Mouse (Mus musculus): ENCODE data around the gene Zfp383. TPM values are rescaled to one million over a fixed set of nuclear protein-coding genes. Genes with fewer than 3 reads are reported as not detected.
"Not testable (repeated sequence)": the region's sequence is repeated elsewhere in the genome, so short reads cannot be mapped to it uniquely, and the experiment has no call there.

The Zfp383 gene
- polyA plus RNA-seq (2012; rRNA removed), result 0.04 and 0.14 TPM in 2 replicates

GRCm38 (mm10) chr7:29908130-29908950, at the start of gene Zfp383:
TSS of gene Zfp383 (plus strand) at chr7:29908223.
- H3K27ac ChIP-seq (ENCODE audit: insufficient read depth, low read depth, low read length), result peak within 1 kb of the TSS; percentile 48
- under 1% methylated on average over 33 of the region's 33 CpGs for WGBS

GRCm38 (mm10) chr7:29859532-29860517, 48.2 kb upstream of the Zfp383 start, which contains the start of gene Zfp420:
TSS of gene Zfp420 (plus strand) at chr7:29859979.
- no peak within 1 kb of the TSS for H3K27ac ChIP-seq (ENCODE audit: insufficient read depth, low read depth, low read length)
- WGBS, result 3% methylated on average over 32 of the region's 32 CpGs

More at GRCm38 (mm10) chr7:29908130-29908950, at the start of gene Zfp383:
- Histone ChIP-seq H3K36me3 (ENCODE audit: control insufficient read depth, insufficient read depth, low read length) (peaks cover 4% of the 10 kb centered on the region; the same call in 1 of the 2 replicates), H3K27me3 (ENCODE audit: control insufficient read depth, insufficient read depth, low read length) (no peaks in the 10 kb centered on the region), H3K4me3 (ENCODE audit: low read depth, low read length) (peak within 1 kb of the TSS; percentile 76), H3K4me1 (ENCODE audit: control insufficient read depth, insufficient read depth, insufficient read length, low read length) (peaks cover 2% of the 10 kb centered on the region; the same call in 1 of the 2 replicates)
- TF ChIP-seq CTCF (IDR thresholded peaks at IDR 0.05; ENCODE audit: extremely low read depth, insufficient read length, insufficient replicate concordance, low read depth, low read length) (no peak), POLR2A (IDR thresholded peaks at IDR 0.05; ENCODE audit: low read depth, low read length) (0 out of 2 replicates have a peak, but pooled peaks have one; percentile 11)

GRCm38 (mm10) chr7:29861660-29862059, 46.4 kb upstream of the Zfp383 start:
- no peak overlapping the region for H3K4me3 ChIP-seq (ENCODE audit: low read depth, low read length)
- WGBS, result 95% methylated on average over 7 of the region's 7 CpGs
- no peak overlapping the region for H3K27ac ChIP-seq (ENCODE audit: insufficient read depth, low read depth, low read length)
- TF ChIP-seq POLR2A (IDR thresholded peaks at IDR 0.05; ENCODE audit: low read depth, low read length), result no peak
- no peak for TF ChIP-seq CTCF (IDR thresholded peaks at IDR 0.05; ENCODE audit: extremely low read depth, insufficient read length, insufficient replicate concordance, low read depth, low read length)
- no peaks in the 10 kb centered on the region for H3K27me3 ChIP-seq (ENCODE audit: control insufficient read depth, insufficient read depth, low read length)
- no peaks in the 10 kb centered on the region for H3K36me3 ChIP-seq (ENCODE audit: control insufficient read depth, insufficient read depth, low read length)
- no peaks in the 10 kb centered on the region; the same call in 1 of the 2 replicates for H3K4me1 ChIP-seq (ENCODE audit: control insufficient read depth, insufficient read depth, insufficient read length, low read length)

More at GRCm38 (mm10) chr7:29859532-29860517, 48.2 kb upstream of the Zfp383 start, which contains the start of gene Zfp420:
- H3K4me1 ChIP-seq (ENCODE audit: control insufficient read depth, insufficient read depth, insufficient read length, low read length), result no peaks in the 10 kb centered on the region; the same call in 1 of the 2 replicates
- H3K4me3 ChIP-seq (ENCODE audit: low read depth, low read length), result peak within 1 kb of the TSS; percentile 67
- H3K27me3 ChIP-seq (ENCODE audit: control insufficient read depth, insufficient read depth, low read length), result no peaks in the 10 kb centered on the region
- no peak for TF ChIP-seq CTCF (IDR thresholded peaks at IDR 0.05; ENCODE audit: extremely low read depth, insufficient read length, insufficient replicate concordance, low read depth, low read length)
- peak; percentile 62; the same call in 1 of the 2 replicates for TF ChIP-seq POLR2A (IDR thresholded peaks at IDR 0.05; ENCODE audit: low read depth, low read length)
- no peaks in the 10 kb centered on the region for H3K36me3 ChIP-seq (ENCODE audit: control insufficient read depth, insufficient read depth, low read length)

- no peaks in the 10 kb centered on the region for H3K27me3 ChIP-seq (ENCODE audit: control insufficient read depth, insufficient read depth, low read length)
- no peak for TF ChIP-seq CTCF (IDR thresholded peaks at IDR 0.05; ENCODE audit: extremely low read depth, insufficient read length, insufficient replicate concordance, low read depth, low read length)
- TF ChIP-seq POLR2A (IDR thresholded peaks at IDR 0.05; ENCODE audit: low read depth, low read length), result no peak
- H3K4me1 ChIP-seq (ENCODE audit: control insufficient read depth, insufficient read depth, insufficient read length, low read length), result no peaks in the 10 kb centered on the region
- peaks cover 10% of the 10 kb centered on the region for H3K36me3 ChIP-seq (ENCODE audit: control insufficient read depth, insufficient read depth, low read length)
- H3K27ac ChIP-seq (ENCODE audit: insufficient read depth, low read depth, low read length), result no peak overlapping the region
- WGBS, result 95% methylated on average over 10 of the region's 10 CpGs
- H3K4me3 ChIP-seq (ENCODE audit: low read depth, low read length), result no peak overlapping the region
Measured at GRCm38 (mm10) chr7:29874256-29874655, 33.8 kb upstream of the Zfp383 start.

GRCm38 (mm10) chr7:29877561-29877960, 30.5 kb upstream of the Zfp383 start:
- WGBS, result 96% methylated on average over 9 of the region's 9 CpGs
- not testable (repeated sequence) for H3K4me1 ChIP-seq (ENCODE audit: control insufficient read depth, insufficient read depth, insufficient read length, low read length)

GRCm38 (mm10) chr7:29880056-29880455, 28.0 kb upstream of the Zfp383 start:
- Histone ChIP-seq H3K36me3 (ENCODE audit: control insufficient read depth, insufficient read depth, low read length) (peaks cover 4% of the 10 kb centered on the region), H3K27ac (ENCODE audit: insufficient read depth, low read depth, low read length) (no peak overlapping the region), H3K4me3 (ENCODE audit: low read depth, low read length) (no peak overlapping the region), H3K27me3 (ENCODE audit: control insufficient read depth, insufficient read depth, low read length) (no peaks in the 10 kb centered on the region), H3K4me1 (ENCODE audit: control insufficient read depth, insufficient read depth, insufficient read length, low read length) (no peaks in the 10 kb centered on the region)
- TF ChIP-seq POLR2A (IDR thresholded peaks at IDR 0.05; ENCODE audit: low read depth, low read length), result no peak
- no peak for TF ChIP-seq CTCF (IDR thresholded peaks at IDR 0.05; ENCODE audit: extremely low read depth, insufficient read length, insufficient replicate concordance, low read depth, low read length)
- 71% methylated on average over 7 of the region's 7 CpGs for WGBS

More at GRCm38 (mm10) chr7:29877561-29877960, 30.5 kb upstream of the Zfp383 start:
- H3K4me3 ChIP-seq (ENCODE audit: low read depth, low read length); H3K27me3 ChIP-seq (ENCODE audit: control insufficient read depth, insufficient read depth, low read length); H3K36me3 ChIP-seq (ENCODE audit: control insufficient read depth, insufficient read depth, low read length); H3K27ac ChIP-seq (ENCODE audit: insufficient read depth, low read depth, low read length): not testable (repeated sequence)

All from small intestine, adult 2 months (tissue).